Mouse (Mus musculus): ENCODE results near the gene Trappc3l. TPM values are rescaled to one million over a fixed set of nuclear protein-coding genes. Genes with fewer than 3 reads are reported as not detected.
"Not testable (repeated sequence)": the region's sequence is repeated elsewhere in the genome, so short reads cannot be mapped to it uniquely, and the experiment has no call there.

The Trappc3l gene
- polyA plus RNA-seq (2012): not detected in 2 replicates

DNA sequence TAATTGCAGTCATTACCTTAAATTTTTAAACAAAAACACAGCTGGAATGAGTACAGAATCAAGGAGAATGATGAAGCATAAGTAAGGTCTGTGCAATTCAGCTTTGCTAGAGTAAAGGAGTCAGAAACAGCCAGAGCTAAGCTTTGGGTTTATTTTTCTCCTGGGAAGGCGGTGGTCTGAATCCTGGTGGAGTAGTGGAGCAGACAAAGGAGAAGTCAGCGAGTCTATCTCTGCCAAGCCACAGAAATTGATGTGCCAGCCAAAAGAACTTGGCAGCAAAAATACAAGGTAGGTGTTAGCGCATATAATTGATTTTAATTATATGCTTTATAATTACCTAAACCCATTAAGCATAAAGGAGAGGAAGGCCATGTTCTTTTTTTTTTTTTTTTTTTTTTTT is at the start of gene Trappc3l:
TSS of gene Trappc3l (plus strand) at position 197 of the 400 bp plus-strand sequence.
- H3K27me3 ChIP-seq (ENCODE audit: control insufficient read depth): peaks cover 2% of the 10 kb centered on the region; the same call in 1 of the 2 replicates
- H3K4me1 ChIP-seq (ENCODE audit: control insufficient read depth): peaks cover 2% of the 10 kb centered on the region; the same call in 1 of the 2 replicates
- no peaks in the 10 kb centered on the region for H3K36me3 ChIP-seq (ENCODE audit: control insufficient read depth)
- H3K4me3 ChIP-seq (replicated peaks): no peak within 1 kb of the TSS
- no peak for TF ChIP-seq GATA1 (IDR thresholded peaks at IDR 0.05; ENCODE audit: low read length)
- no peak for TF ChIP-seq TAL1 (IDR thresholded peaks at IDR 0.05; ENCODE audit: low read length)
- no peaks in the 10 kb centered on the region for H3K9me3 ChIP-seq (ENCODE audit: control insufficient read depth, low read length)

DNA sequence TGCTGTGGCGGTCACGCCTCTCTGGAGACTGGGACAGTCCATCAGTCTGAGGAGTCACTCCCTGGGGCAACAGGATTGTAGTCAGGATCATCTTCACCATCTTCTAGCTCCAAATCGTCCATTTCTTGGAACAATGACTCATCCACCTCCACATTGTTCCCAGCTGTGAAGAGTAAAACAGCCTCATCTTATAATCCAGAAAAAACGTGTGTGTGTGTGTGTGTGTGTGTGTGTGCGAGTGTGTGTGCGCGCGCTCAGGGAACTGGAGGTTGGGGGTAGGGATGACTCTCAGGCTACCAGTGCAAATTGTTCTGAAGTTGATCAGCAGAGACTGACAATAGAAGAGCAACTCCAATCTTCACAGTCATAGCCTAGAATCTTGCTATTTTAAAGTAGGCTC is 40.7 kb upstream of the Trappc3l start:
- not testable (repeated sequence) for H3K4me1 ChIP-seq (ENCODE audit: control insufficient read depth); H3K4me3 ChIP-seq (replicated peaks); H3K27me3 ChIP-seq (ENCODE audit: control insufficient read depth); H3K9me3 ChIP-seq (ENCODE audit: control insufficient read depth, low read length)
- H3K36me3 ChIP-seq (ENCODE audit: control insufficient read depth): peaks cover 47% of the 10 kb centered on the region

DNA sequence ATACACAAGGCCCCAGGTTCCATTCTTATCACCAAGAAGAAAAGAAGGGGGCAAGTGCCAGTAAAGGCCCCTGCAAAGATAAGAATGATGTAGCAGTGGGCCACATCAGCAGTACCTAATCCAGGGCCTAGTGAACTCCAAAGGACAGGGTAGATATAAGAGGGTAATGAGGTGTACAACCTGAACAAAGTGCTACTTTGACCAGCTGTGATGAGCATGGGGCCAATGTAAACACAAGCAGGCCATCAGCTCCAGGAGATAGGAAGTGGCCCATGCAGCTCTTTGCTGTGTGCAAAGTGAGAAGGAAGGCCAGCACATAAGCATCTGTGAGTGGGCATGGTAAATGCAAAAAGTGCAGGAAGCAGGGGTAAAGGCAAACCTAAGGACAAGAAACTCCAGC is 39.0 kb upstream of the Trappc3l start:
- Histone ChIP-seq H3K36me3 (ENCODE audit: control insufficient read depth) (peaks cover 49% of the 10 kb centered on the region), H3K9me3 (ENCODE audit: control insufficient read depth, low read length) (no peaks in the 10 kb centered on the region), H3K27me3 (ENCODE audit: control insufficient read depth) (no peaks in the 10 kb centered on the region), H3K4me3 (replicated peaks) (no peak overlapping the region), H3K4me1 (ENCODE audit: control insufficient read depth) (peaks cover 4% of the 10 kb centered on the region)
- TF ChIP-seq GATA1 (IDR thresholded peaks at IDR 0.05; ENCODE audit: low read length): no peak
- TF ChIP-seq TAL1 (IDR thresholded peaks at IDR 0.05; ENCODE audit: low read length): no peak

DNA sequence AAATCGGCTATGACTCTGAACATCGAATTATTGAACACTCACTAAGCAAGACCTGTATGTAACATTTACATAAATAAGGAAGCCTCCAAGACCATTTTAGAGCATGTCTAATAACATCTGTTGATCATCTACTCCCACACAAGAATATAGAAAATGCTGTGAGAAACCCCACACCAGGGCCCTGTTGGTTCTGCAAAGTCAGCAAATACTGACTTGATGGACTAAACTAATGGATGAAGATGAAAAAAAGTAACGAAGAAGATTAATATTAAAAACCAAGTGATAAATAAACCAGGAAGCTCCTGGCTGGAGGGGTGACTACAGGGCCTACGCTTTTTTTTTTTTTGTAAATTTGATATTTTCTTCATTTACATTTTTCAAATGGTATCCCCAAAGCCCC is 24.8 kb upstream of the Trappc3l start:
- peaks cover 15% of the 10 kb centered on the region for H3K4me1 ChIP-seq (ENCODE audit: control insufficient read depth)
- no peak for TF ChIP-seq GATA1 (IDR thresholded peaks at IDR 0.05; ENCODE audit: low read length)
- TF ChIP-seq TAL1 (IDR thresholded peaks at IDR 0.05; ENCODE audit: low read length): no peak
- no peaks in the 10 kb centered on the region for H3K27me3 ChIP-seq (ENCODE audit: control insufficient read depth)
- peaks cover 16% of the 10 kb centered on the region for H3K36me3 ChIP-seq (ENCODE audit: control insufficient read depth)
- no peak overlapping the region for H3K4me3 ChIP-seq (replicated peaks)
- no peaks in the 10 kb centered on the region for H3K9me3 ChIP-seq (ENCODE audit: control insufficient read depth, low read length)

DNA sequence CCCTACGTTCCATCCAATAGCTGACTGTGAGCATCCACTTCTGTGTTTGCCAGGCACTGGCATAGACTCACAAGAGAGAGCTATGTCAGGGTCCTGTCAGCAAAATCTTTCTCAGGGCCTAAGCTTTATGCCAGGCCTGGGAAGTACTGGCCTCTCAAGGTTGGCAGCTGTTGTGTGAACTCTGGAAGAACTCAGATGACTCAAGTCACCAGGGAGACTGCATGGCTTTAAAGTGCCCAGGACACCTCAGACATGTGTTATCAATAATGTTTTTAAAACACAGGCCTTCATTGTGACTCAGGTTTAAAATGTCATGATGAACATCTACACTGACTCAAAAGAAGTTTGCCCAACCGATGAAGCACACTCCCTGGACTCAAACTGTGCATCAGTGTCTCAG is 24.2 kb upstream of the Trappc3l start:
- Histone ChIP-seq H3K4me1 (ENCODE audit: control insufficient read depth) (peaks cover 21% of the 10 kb centered on the region), H3K4me3 (replicated peaks) (no peak overlapping the region), H3K9me3 (ENCODE audit: control insufficient read depth, low read length) (no peaks in the 10 kb centered on the region), H3K36me3 (ENCODE audit: control insufficient read depth) (peaks cover 12% of the 10 kb centered on the region), H3K27me3 (ENCODE audit: control insufficient read depth) (no peaks in the 10 kb centered on the region)
- TF ChIP-seq TAL1 (IDR thresholded peaks at IDR 0.05; ENCODE audit: low read length): no peak
- TF ChIP-seq GATA1 (IDR thresholded peaks at IDR 0.05; ENCODE audit: low read length): no peak

DNA sequence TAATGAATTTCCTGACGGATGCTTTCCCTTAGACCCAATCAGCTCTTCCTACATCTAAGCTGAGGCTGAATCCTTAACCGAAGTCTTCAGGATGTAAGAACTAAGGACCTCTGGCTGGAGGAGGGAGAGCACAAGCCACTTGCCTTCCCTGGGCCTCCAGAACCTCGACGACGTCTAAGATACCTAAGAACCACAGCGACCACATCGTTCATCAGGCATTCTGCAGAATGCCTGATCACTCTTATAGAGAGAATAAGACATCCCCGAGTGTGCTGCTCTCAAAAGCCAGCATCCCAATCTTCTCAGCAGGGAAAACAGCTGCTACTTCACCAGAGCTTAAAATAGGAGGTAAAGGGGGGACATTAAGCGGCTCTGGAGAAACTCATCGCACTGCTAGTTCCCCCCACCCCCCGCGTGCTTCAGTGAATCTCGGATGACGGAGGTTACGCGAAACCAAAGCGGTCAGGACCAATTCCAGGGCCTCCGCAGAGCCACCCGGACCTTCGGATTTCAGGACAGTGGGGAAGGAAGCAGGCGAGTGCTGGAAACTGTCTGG is 18.6 kb upstream of the Trappc3l start:
- TF ChIP-seq GATA1 (IDR thresholded peaks at IDR 0.05; ENCODE audit: low read length) (no peak), TAL1 (IDR thresholded peaks at IDR 0.05; ENCODE audit: low read length) (no peak)
- no peaks in the 10 kb centered on the region for H3K27me3 ChIP-seq (ENCODE audit: control insufficient read depth)
- peak overlapping the region; percentile 91 for H3K4me3 ChIP-seq (replicated peaks)
- no peaks in the 10 kb centered on the region for H3K9me3 ChIP-seq (ENCODE audit: control insufficient read depth, low read length)
- no peaks in the 10 kb centered on the region for H3K36me3 ChIP-seq (ENCODE audit: control insufficient read depth)
- H3K4me1 ChIP-seq (ENCODE audit: control insufficient read depth): peaks cover 45% of the 10 kb centered on the region

DNA sequence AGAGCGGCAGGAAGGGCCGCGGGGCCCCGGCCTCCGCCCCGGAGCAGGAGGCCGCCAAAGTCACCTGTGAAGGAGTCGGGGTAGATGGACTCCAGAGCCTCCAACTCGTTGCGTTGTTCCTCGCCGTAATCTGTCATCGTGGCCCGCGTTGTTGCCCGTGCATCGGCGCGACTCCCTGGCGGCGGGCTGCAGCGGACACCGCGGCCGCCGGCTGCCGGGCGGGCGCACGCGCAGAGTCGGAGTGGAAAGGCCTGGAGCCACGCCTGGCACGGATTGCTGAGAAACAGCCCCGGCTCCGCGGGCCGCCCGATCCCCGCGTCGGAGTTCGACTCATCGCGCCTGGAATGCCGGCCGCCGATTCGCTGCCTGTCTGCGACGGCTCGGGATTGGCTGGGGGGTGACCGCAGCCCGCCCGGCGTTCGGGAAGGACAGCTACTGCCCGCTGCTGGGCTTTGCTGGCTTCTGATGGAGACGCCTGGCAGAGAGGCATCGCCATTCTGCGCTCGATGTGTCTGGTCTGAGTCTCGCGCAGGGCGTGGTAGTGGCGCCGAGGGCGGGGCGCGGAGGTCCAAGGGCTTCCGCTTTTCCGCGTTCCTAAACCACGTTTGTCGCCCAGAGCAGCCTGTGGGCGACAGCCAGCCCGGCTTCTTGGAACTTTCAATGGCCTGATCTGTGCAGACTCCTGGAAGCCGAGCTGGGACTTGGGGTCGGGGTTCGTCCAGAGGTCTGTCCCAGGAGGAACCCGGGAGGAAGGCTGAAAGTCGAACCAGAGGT is 17.9 kb upstream of the Trappc3l start, which contains the start of gene Rwdd1:
TSS of gene Rwdd1 (minus strand) at position 323 of the 774 bp plus-strand sequence.
- Histone ChIP-seq H3K27me3 (ENCODE audit: control insufficient read depth) (no peaks in the 10 kb centered on the region), H3K9me3 (ENCODE audit: control insufficient read depth, low read length) (no peaks in the 10 kb centered on the region), H3K36me3 (ENCODE audit: control insufficient read depth) (no peaks in the 10 kb centered on the region), H3K4me1 (ENCODE audit: control insufficient read depth) (peaks cover 45% of the 10 kb centered on the region), H3K4me3 (replicated peaks) (peak within 1 kb of the TSS; percentile 91)
- TF ChIP-seq GATA1 (IDR thresholded peaks at IDR 0.05; ENCODE audit: low read length) (no peak), TAL1 (IDR thresholded peaks at IDR 0.05; ENCODE audit: low read length) (no peak)

DNA sequence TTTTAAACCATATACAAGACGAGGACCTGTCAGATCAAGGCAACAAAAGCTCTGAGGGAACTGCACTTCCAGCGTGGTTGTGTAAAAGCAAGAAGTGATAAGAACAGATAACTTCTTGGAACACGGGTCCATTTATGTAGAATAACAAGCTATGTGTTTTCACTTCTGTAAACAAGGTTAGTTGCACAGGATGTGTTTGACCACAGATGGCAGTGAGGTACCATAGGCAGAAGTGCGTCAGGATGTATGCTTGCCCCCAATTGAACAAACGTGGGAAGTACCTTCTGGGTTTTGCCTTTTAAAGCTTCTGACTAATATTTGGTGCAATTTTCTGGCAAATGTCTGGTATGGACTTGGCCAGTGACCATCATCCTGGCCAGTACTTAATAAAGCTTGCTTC is 7.1 kb upstream of the Trappc3l start:
- H3K4me1 ChIP-seq (ENCODE audit: control insufficient read depth): peaks cover 2% of the 10 kb centered on the region; the same call in 1 of the 2 replicates

DNA sequence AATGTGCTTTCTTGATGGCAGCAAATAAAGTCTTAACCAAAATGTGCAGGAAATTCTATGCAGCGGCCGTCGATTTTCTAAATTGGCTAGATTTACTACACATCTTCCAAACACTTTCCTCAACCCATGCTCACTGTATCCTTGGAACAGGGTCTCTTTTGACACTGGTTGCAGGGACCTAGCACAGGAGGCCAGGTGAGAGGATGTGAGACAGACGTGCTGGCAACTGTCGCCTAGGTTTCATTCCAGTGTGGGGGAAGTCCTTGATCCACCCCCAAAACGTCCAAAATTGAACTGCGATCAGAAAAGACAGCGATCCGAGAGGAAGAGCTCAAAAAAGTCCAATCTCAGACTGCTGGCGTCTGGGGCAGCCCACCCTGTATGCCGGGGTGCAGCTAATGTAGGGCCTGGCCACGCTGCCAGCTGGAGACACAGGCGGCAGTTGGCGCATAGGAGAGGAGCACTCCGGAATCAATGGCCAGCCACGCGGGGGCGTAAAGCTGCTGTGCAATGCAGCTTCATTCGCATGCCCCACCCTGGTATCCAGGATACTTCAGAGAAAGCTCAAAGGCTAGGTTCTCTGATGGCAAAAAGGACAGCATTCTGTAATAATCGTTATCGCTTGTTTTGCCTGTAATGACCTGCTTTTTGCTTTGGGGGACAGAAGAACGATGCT is 3.6 kb upstream of the Trappc3l start:
- no peak overlapping the region for H3K4me3 ChIP-seq (replicated peaks)
- no peaks in the 10 kb centered on the region for H3K36me3 ChIP-seq (ENCODE audit: control insufficient read depth)
- peaks cover 2% of the 10 kb centered on the region; the same call in 1 of the 2 replicates for H3K4me1 ChIP-seq (ENCODE audit: control insufficient read depth)
- TF ChIP-seq TAL1 (IDR thresholded peaks at IDR 0.05; ENCODE audit: low read length) (no peak), GATA1 (IDR thresholded peaks at IDR 0.05; ENCODE audit: low read length) (no peak)
- no peaks in the 10 kb centered on the region for H3K9me3 ChIP-seq (ENCODE audit: control insufficient read depth, low read length)
- H3K27me3 ChIP-seq (ENCODE audit: control insufficient read depth): peaks cover 2% of the 10 kb centered on the region; the same call in 1 of the 2 replicates

More for the DNA sequence above, 7.1 kb upstream of the Trappc3l start:
- H3K27me3 ChIP-seq (ENCODE audit: control insufficient read depth): peaks cover 2% of the 10 kb centered on the region; the same call in 1 of the 2 replicates
- no peak overlapping the region for H3K4me3 ChIP-seq (replicated peaks)
- H3K9me3 ChIP-seq (ENCODE audit: control insufficient read depth, low read length): no peaks in the 10 kb centered on the region
- H3K36me3 ChIP-seq (ENCODE audit: control insufficient read depth): no peaks in the 10 kb centered on the region
- no peak for TF ChIP-seq GATA1 (IDR thresholded peaks at IDR 0.05; ENCODE audit: low read length)
- no peak for TF ChIP-seq TAL1 (IDR thresholded peaks at IDR 0.05; ENCODE audit: low read length)

Measured in erythroblast, embryonic 14.5 days (primary cell).